Mouse (Mus musculus): ENCODE data around the gene Olfr716.
"Not testable (repeated sequence)": the region's sequence is repeated elsewhere in the genome, so short reads cannot be mapped to it uniquely, and the experiment has no call there.

Gene Olfr716

DNA sequence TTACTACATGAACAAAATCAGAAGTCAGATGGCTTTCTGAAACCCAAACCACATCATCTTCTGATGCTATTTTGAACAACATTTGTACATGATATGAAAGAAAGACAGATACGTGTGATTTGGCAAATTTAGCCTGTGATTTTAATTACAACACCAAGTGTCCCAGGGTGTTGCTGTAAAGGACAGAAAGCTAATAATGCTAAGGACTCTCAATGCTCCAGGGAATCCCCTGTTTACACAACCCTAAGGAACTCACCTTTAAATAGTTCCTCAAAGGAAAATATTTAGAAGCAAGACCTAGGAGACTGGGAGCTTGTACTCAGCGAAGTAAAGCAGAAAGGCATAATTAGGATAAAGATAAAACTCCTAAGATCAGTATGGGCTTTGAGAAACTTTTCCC lies at the start of gene Olfr716:
Gene Olfr716 (plus strand): TSS at position 301 of the 400 bp plus-strand sequence.
- DNase-seq (ENCODE audit: low spot score in 2 of 2) = not testable (repeated sequence)

DNA sequence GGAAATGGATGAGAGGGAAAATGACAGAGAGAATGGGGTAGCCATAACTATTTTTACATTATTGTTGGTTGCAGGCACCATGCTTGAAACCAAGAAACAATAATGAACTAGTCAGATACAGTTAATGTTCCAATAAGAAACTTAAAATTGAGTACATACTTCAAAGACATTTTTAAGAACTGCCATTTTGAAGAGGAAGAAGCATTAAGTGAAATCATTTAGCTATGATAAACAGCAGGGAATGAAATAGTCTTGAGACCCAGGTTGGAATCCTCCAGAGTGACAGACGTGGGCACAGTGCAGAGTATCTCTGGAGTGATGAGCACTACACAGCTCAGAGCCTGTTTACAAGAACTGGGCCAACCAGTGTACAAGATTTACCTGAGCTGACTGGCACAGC lies 45.2 kb upstream of the Olfr716 start, which contains the start of gene Olfr17:
Gene Olfr17 (plus strand): TSS at position 301 of the 400 bp plus-strand sequence.
- no peak for DNase-seq (ENCODE audit: low spot score in 2 of 2)

DNA sequence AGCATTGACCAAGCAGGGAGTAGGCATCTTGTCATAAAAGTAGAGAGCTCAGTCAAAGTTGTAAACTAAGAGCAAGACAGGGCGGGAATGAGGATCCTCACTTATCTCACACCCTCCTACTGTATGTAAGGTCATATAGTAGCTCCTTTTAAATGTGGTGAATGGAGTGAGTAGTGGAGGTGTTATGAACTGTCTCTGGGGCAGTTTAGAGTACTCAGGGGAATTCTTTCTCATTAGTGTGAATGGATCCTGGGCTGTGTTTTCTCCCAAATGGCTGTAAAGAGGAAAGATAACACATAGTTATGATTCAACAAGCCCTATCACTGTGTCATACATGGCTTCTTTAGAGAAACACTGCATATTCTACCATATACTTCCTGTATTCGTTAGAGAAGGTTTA lies 27.9 kb upstream of the Olfr716 start, which contains the start of gene Olfr715b:
Gene Olfr715b (minus strand): TSS at position 101 of the 400 bp plus-strand sequence.
- DNase-seq (ENCODE audit: low spot score in 2 of 2) = not testable (repeated sequence)

DNA sequence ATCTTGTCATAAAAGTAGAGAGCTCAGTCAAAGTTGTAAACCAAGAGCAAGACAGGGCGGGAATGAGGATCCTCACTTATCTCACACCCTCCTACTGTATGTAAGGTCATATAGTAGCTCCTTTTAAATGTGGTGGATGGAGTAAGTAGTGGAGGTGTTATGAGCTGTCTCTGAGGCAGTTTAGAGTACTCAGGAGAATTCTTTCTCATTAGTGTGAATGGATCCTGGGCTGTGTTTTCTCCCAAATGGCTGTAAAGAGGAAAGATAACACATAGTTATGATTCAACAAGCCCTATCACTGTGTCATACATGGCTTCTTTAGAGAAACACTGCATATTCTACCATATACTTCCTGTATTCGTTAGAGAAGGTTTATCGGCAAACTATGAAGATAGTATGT lies 7.1 kb upstream of the Olfr716 start, which contains the start of gene Olfr715:
Gene Olfr715 (minus strand): TSS at position 101 of the 400 bp plus-strand sequence.
- not testable (repeated sequence) for DNase-seq (ENCODE audit: low spot score in 2 of 2)

DNA sequence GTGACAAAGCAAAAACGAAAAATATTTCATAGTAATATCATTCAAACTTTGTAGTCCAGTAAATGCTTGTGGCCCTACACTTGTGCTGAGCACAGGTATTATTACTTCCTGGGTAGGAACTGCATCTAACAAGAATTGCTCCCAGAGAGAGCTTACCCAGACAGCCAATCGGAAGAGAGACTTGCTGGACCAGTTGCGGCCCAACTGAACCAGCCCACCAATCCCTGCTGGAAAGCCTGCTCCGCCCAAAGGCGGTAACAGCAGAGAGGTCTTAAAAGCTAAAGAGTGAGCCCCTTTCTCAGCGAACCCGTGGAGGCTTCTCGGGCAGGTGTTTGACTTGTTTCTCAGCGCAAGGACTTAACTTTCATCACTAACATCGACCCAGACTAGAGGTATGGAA lies 28.6 kb downstream of the Olfr716 start, which contains the start of gene Nlrp14:
Gene Nlrp14 (plus strand): TSS at position 301 of the 400 bp plus-strand sequence.
- no peak for DNase-seq (ENCODE audit: low spot score in 2 of 2)

DNA sequence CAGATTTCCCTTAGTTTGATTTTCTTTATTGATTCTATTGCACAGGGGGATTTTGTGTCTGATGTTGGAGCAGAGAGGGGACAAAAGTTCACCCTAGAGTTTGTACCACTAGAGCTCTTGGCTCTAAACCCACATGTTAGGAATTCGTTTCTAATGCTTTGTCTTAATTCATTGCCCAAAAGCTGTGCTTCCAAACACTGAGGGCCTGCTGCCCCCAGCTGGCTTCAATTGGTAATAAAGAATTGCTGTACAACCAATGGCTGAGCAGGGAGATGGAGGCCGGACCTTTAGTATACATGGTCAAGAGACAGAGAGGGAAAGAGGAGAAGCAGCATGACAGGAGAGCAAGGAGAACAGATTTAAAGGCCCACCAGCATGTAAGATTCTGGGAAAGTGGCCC lies 42.3 kb downstream of the Olfr716 start:
- no peak for DNase-seq (ENCODE audit: low spot score in 2 of 2)
